Mouse (Mus musculus): ENCODE data around the gene Zdhhc23. TPM values are rescaled to one million over a fixed set of nuclear protein-coding genes. Genes with fewer than 3 reads are reported as not detected.
A peak's percentile ranks its signal among the peaks of the same experiment; 100 is the strongest.

Gene Zdhhc23
- polyA plus RNA-seq, 1 experiment: 3.2 TPM

GRCm38 (mm10) chr16:43999111-43999510, 19.5 kb upstream of the Zdhhc23 start:
- Histone ChIP-seq H3K9ac (ENCODE audit: low read depth, poor library complexity, severe bottlenecking) (no peak overlapping the region), H3K36me3 (ENCODE audit: control insufficient read depth, insufficient read depth, low read length, poor library complexity, severe bottlenecking) (no peaks in the 10 kb centered on the region), H3K27me3 (ENCODE audit: control insufficient read depth, insufficient read depth, low read length, poor library complexity, severe bottlenecking) (no peaks in the 10 kb centered on the region), H3K9me3 (replicated peaks; ENCODE audit: control insufficient read depth, insufficient read depth, low read length, poor library complexity, severe bottlenecking) (no peaks in the 10 kb centered on the region), H3K4me3 (ENCODE audit: low read depth, low read length) (no peak overlapping the region), H3K27ac (ENCODE audit: insufficient read depth, low read length) (no peak overlapping the region), H3K4me1 (ENCODE audit: control insufficient read depth, insufficient read depth, low read length) (no peaks in the 10 kb centered on the region)
- no peak for TF ChIP-seq CTCF (IDR thresholded peaks at IDR 0.05; ENCODE audit: low read depth, low read length)
- TF ChIP-seq POLR2A (IDR thresholded peaks at IDR 0.05; ENCODE audit: insufficient read depth, low read length): no peak

DNA sequence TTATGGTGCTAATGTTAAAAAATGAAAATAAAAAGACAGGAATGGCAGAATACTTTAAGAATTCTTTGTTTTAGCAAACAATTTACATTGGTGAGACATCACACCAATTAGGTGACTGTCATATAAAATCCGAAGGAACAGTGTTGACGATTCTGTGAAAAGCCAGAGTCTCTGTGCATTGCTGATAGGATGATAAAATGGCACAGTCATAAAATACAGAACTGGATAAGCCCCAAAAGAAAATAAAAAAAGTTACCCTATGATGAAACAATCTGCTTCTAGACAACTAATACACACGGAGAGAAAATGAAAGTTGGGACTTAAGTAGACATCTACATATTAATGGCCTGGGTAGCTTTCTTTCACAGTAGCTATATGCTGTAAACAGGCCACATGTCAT, 15.0 kb upstream of the Zdhhc23 start:
- Histone ChIP-seq H3K36me3 (ENCODE audit: control insufficient read depth, insufficient read depth, low read length, poor library complexity, severe bottlenecking) (no peaks in the 10 kb centered on the region), H3K9me3 (replicated peaks; ENCODE audit: control insufficient read depth, insufficient read depth, low read length, poor library complexity, severe bottlenecking) (no peaks in the 10 kb centered on the region), H3K4me1 (ENCODE audit: control insufficient read depth, insufficient read depth, low read length) (no peaks in the 10 kb centered on the region), H3K27me3 (ENCODE audit: control insufficient read depth, insufficient read depth, low read length, poor library complexity, severe bottlenecking) (no peaks in the 10 kb centered on the region), H3K27ac (ENCODE audit: insufficient read depth, low read length) (no peak overlapping the region), H3K4me3 (ENCODE audit: low read depth, low read length) (no peak overlapping the region), H3K9ac (ENCODE audit: low read depth, poor library complexity, severe bottlenecking) (no peak overlapping the region)
- TF ChIP-seq EP300 (IDR thresholded peaks at IDR 0.05; ENCODE audit: insufficient read depth, low read depth, low read length) (no peak), POLR2A (IDR thresholded peaks at IDR 0.05; ENCODE audit: insufficient read depth, low read length) (no peak), CTCF (IDR thresholded peaks at IDR 0.05; ENCODE audit: low read depth, low read length) (no peak)

DNA sequence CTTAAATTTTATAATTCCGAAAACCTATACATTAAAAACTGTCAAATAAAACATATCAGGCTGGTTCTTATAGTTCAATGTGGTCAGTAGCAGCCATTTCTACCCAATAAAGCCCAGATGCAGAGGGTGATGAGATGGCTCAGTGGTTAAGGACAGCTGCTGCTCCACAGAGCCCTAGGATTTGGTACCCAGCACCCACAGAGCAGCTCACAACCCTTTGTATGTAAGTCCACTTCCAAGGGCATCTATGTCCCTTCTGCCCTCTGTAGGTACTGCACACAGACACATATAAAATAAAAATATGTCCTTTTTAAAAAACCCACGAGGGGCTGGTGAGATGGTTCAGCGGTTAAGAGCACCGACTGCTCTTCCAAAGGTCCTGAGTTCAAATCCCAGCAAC, 6.7 kb upstream of the Zdhhc23 start:
- Histone ChIP-seq H3K36me3 (ENCODE audit: control insufficient read depth, insufficient read depth, low read length, poor library complexity, severe bottlenecking) (no peaks in the 10 kb centered on the region), H3K4me3 (ENCODE audit: low read depth, low read length) (no peak overlapping the region), H3K27me3 (ENCODE audit: control insufficient read depth, insufficient read depth, low read length, poor library complexity, severe bottlenecking) (peaks cover 2% of the 10 kb centered on the region), H3K4me1 (ENCODE audit: control insufficient read depth, insufficient read depth, low read length) (no peaks in the 10 kb centered on the region), H3K9ac (ENCODE audit: low read depth, poor library complexity, severe bottlenecking) (no peak overlapping the region), H3K9me3 (replicated peaks; ENCODE audit: control insufficient read depth, insufficient read depth, low read length, poor library complexity, severe bottlenecking) (no peaks in the 10 kb centered on the region), H3K27ac (ENCODE audit: insufficient read depth, low read length) (no peak overlapping the region)
- TF ChIP-seq POLR2A (IDR thresholded peaks at IDR 0.05; ENCODE audit: insufficient read depth, low read length) (no peak), CTCF (IDR thresholded peaks at IDR 0.05; ENCODE audit: low read depth, low read length) (no peak), EP300 (IDR thresholded peaks at IDR 0.05; ENCODE audit: insufficient read depth, low read depth, low read length) (no peak)

GRCm38 (mm10) chr16:43980110-43980609, 569 bp upstream of the Zdhhc23 start:
- H3K4me1 ChIP-seq (ENCODE audit: control insufficient read depth, insufficient read depth, low read length): no peaks in the 10 kb centered on the region
- no peaks in the 10 kb centered on the region for H3K36me3 ChIP-seq (ENCODE audit: control insufficient read depth, insufficient read depth, low read length, poor library complexity, severe bottlenecking)
- no peak for TF ChIP-seq CTCF (IDR thresholded peaks at IDR 0.05; ENCODE audit: low read depth, low read length)
- no peak for TF ChIP-seq POLR2A (IDR thresholded peaks at IDR 0.05; ENCODE audit: insufficient read depth, low read length)
- no peak for TF ChIP-seq EP300 (IDR thresholded peaks at IDR 0.05; ENCODE audit: insufficient read depth, low read depth, low read length)
- peak overlapping the region; percentile 95 for H3K9ac ChIP-seq (ENCODE audit: low read depth, poor library complexity, severe bottlenecking)
- no peaks in the 10 kb centered on the region for H3K9me3 ChIP-seq (replicated peaks; ENCODE audit: control insufficient read depth, insufficient read depth, low read length, poor library complexity, severe bottlenecking)
- H3K4me3 ChIP-seq (ENCODE audit: low read depth, low read length): peak overlapping the region; percentile 54
- H3K27me3 ChIP-seq (ENCODE audit: control insufficient read depth, insufficient read depth, low read length, poor library complexity, severe bottlenecking): peaks cover 8% of the 10 kb centered on the region
- H3K27ac ChIP-seq (ENCODE audit: insufficient read depth, low read length): no peak overlapping the region

GRCm38 (mm10) chr16:43979010-43979327, 622 bp downstream of the Zdhhc23 start:
- no peak overlapping the region for H3K27ac ChIP-seq (ENCODE audit: insufficient read depth, low read length)
- H3K4me1 ChIP-seq (ENCODE audit: control insufficient read depth, insufficient read depth, low read length): no peaks in the 10 kb centered on the region
- 0 out of 2 replicates have a peak overlapping the region, but pooled peaks have one; percentile 95 for H3K9ac ChIP-seq (ENCODE audit: low read depth, poor library complexity, severe bottlenecking)
- peak overlapping the region; percentile 88 for H3K4me3 ChIP-seq (ENCODE audit: low read depth, low read length)
- no peaks in the 10 kb centered on the region for H3K36me3 ChIP-seq (ENCODE audit: control insufficient read depth, insufficient read depth, low read length, poor library complexity, severe bottlenecking)
- no peaks in the 10 kb centered on the region for H3K9me3 ChIP-seq (replicated peaks; ENCODE audit: control insufficient read depth, insufficient read depth, low read length, poor library complexity, severe bottlenecking)
- TF ChIP-seq EP300 (IDR thresholded peaks at IDR 0.05; ENCODE audit: insufficient read depth, low read depth, low read length): no peak
- TF ChIP-seq CTCF (IDR thresholded peaks at IDR 0.05; ENCODE audit: low read depth, low read length): no peak
- no peak for TF ChIP-seq POLR2A (IDR thresholded peaks at IDR 0.05; ENCODE audit: insufficient read depth, low read length)
- H3K27me3 ChIP-seq (ENCODE audit: control insufficient read depth, insufficient read depth, low read length, poor library complexity, severe bottlenecking): peaks cover 8% of the 10 kb centered on the region

DNA sequence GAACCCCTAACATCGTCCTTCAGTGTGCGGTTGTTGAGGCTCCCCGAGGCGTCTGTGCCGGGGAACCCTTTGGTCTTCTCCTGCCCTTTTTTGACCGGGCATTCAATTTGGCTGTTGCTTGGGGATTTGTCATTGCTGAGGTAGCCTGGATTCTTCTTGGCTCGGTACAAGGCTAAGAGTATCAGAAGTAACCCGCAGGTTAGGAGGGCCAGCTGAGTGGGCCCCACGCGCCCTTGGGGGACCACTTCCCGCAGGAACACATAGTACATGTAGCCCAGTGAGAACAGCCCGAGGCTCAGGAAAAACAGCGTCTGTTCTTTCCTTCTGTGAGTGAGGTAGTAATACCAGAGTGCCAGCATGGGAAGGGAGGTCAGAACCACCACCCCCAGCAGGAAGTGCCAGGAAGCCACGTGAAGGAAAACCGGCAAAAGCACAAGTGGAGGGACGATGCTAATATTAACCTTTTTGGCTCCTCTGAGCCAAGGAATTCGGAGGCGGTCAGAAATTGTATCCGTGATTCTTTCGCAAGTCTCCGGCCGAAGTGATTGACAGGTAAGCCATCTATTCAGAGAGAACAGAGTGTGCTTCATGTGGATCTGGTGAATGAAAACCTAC, 5.9 kb downstream of the Zdhhc23 start:
- Histone ChIP-seq H3K36me3 (ENCODE audit: control insufficient read depth, insufficient read depth, low read length, poor library complexity, severe bottlenecking) (no peaks in the 10 kb centered on the region), H3K4me1 (ENCODE audit: control insufficient read depth, insufficient read depth, low read length) (no peaks in the 10 kb centered on the region), H3K9ac (ENCODE audit: low read depth, poor library complexity, severe bottlenecking) (no peak overlapping the region), H3K27me3 (ENCODE audit: control insufficient read depth, insufficient read depth, low read length, poor library complexity, severe bottlenecking) (0 out of 2 replicates have a peak, but pooled peaks cover 4% of the 10 kb centered on the region), H3K9me3 (replicated peaks; ENCODE audit: control insufficient read depth, insufficient read depth, low read length, poor library complexity, severe bottlenecking) (no peaks in the 10 kb centered on the region), H3K27ac (ENCODE audit: insufficient read depth, low read length) (no peak overlapping the region), H3K4me3 (ENCODE audit: low read depth, low read length) (no peak overlapping the region)
- TF ChIP-seq EP300 (IDR thresholded peaks at IDR 0.05; ENCODE audit: insufficient read depth, low read depth, low read length): no peak
- no peak for TF ChIP-seq CTCF (IDR thresholded peaks at IDR 0.05; ENCODE audit: low read depth, low read length)
- TF ChIP-seq POLR2A (IDR thresholded peaks at IDR 0.05; ENCODE audit: insufficient read depth, low read length): no peak
